Mouse (Mus musculus) intestine, embryonic 16.5 days (tissue): ENCODE measurements around the gene Stat1. TPM values are rescaled to one million over a fixed set of nuclear protein-coding genes. Genes with fewer than 3 reads are reported as not detected.

Source experiments
- ATAC-seq: fragments of 200-750 bp; cut with Nextera tagmentation; 2 replicates; pipeline ENCODE4 v1.8.0; 2017; ENCODE audit warnings: moderate TSS enrichment, moderate library complexity
- H3K27ac ChIP-seq: fragments of 300-500 bp; sonication (generic); 2 replicates; pipeline ENCODE4 v1.5.1; 2014; ENCODE audit warnings: mild to moderate bottlenecking, low read length
- H3K27me3 ChIP-seq: fragments of 300-500 bp; sonication (generic); replicated peaks from 2 replicates; pipeline ENCODE4 v1.6.1; 2014; ENCODE audit warnings: low read length, control low read depth, mixed read lengths; ENCODE audit not compliant: control insufficient read depth, insufficient read depth
- H3K36me3 ChIP-seq: fragments of 300-500 bp; sonication (generic); 2 replicates; pipeline ENCODE4 v1.6.1; 2014; ENCODE audit warnings: low read length, control low read depth; ENCODE audit not compliant: control insufficient read depth, insufficient read depth
- H3K4me1 ChIP-seq: fragments of 300-500 bp; sonication (generic); 2 replicates; pipeline ENCODE4 v1.6.1; 2014; ENCODE audit warnings: low read length, control low read depth, mixed read lengths; ENCODE audit not compliant: control insufficient read depth, insufficient read depth
- H3K4me2 ChIP-seq: fragments of 300-500 bp; sonication (generic); 2 replicates; pipeline ENCODE4 v1.6.1; 2014; ENCODE audit warnings: low read depth, low read length, control low read depth
- H3K4me3 ChIP-seq: fragments of 300-500 bp; sonication (generic); 2 replicates; pipeline ENCODE4 v1.5.1; 2014; ENCODE audit warnings: mild to moderate bottlenecking, low read length
- H3K9ac ChIP-seq: fragments of 300-500 bp; sonication (generic); 2 replicates; pipeline ENCODE4 v1.6.1; 2014; ENCODE audit warnings: low read depth, low read length
- H3K9me3 ChIP-seq: fragments of 300-500 bp; sonication (generic); 2 replicates; pipeline ENCODE4 v1.6.1; 2016; ENCODE audit warnings: low read length, control low read depth; ENCODE audit not compliant: control insufficient read depth
- WGBS: fragments of 180-500 bp; shearing (Covaris S2); extraction: QIAGEN DNeasy Blood & Tissue Kit; methylation state at CpG from one replicate; pipeline ENCODE4 v1.1.7; 2014; 5-methylcytosine and 5-hydroxymethylcytosine counted together
- polyA plus RNA-seq: library from polyadenylated mRNA; unstranded; fragments of >200 nt; fragmentation: Nextera tagmentation; extraction: Ambion mirVana; gene quantifications from 2 replicates; pipeline ENCODE4 v1.2.1, GENCODE M21; 2015

The Stat1 gene
- polyA plus RNA-seq, 1 experiment from 2014 or later = 30.3 TPM

GRCm38 (mm10) chr1:52107206-52107605 lies 12.0 kb upstream of the Stat1 start:
- Histone ChIP-seq H3K36me3 (no peaks in the 10 kb centered on the region), H3K9ac (no peak overlapping the region), H3K9me3 (no peaks in the 10 kb centered on the region), H3K27ac (no peak overlapping the region), H3K4me2 (no peak overlapping the region), H3K4me3 (no peak overlapping the region), H3K27me3 (no peaks in the 10 kb centered on the region), H3K4me1 (no peaks in the 10 kb centered on the region)
- no peak for ATAC-seq
- WGBS = 76% methylated on average over 11 of the region's 11 CpGs

DNA sequence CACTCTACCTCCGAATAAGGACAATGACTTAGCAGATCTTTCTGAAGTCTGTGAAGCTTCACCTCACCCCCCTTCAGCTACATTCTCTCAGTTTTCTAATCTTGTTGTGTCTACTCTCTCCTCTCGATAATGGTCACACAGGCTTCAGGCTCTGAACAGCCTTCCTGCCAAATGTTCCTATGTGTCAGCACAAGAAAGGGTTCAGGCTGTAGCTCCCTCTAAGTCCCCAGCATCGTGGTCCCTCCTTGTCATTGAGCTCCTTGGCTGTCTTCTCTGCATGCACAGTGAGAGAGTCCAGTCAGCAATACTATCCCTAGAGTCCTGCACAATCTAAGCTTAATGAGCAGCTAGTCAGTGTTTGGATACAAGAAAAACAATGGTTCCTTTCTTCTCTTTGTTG lies 8.0 kb upstream of the Stat1 start:
- Histone ChIP-seq H3K27ac (no peak overlapping the region), H3K36me3 (no peaks in the 10 kb centered on the region), H3K4me1 (peaks cover 5% of the 10 kb centered on the region), H3K9me3 (no peaks in the 10 kb centered on the region), H3K4me3 (no peak overlapping the region), H3K27me3 (no peaks in the 10 kb centered on the region), H3K4me2 (no peak overlapping the region), H3K9ac (no peak overlapping the region)
- ATAC-seq = no peak
- 62% methylated on average over 3 of the region's 3 CpGs for WGBS

- no peak for ATAC-seq
- Histone ChIP-seq H3K27me3 (no peaks in the 10 kb centered on the region), H3K9me3 (no peaks in the 10 kb centered on the region), H3K9ac (no peak overlapping the region), H3K4me3 (no peak overlapping the region), H3K4me1 (peaks cover 5% of the 10 kb centered on the region), H3K27ac (no peak overlapping the region), H3K4me2 (no peak overlapping the region), H3K36me3 (no peaks in the 10 kb centered on the region)
- WGBS = 85% methylated on average over 1 of the region's 1 CpGs
Measured at GRCm38 (mm10) chr1:52112301-52112700, 6.9 kb upstream of the Stat1 start.

DNA sequence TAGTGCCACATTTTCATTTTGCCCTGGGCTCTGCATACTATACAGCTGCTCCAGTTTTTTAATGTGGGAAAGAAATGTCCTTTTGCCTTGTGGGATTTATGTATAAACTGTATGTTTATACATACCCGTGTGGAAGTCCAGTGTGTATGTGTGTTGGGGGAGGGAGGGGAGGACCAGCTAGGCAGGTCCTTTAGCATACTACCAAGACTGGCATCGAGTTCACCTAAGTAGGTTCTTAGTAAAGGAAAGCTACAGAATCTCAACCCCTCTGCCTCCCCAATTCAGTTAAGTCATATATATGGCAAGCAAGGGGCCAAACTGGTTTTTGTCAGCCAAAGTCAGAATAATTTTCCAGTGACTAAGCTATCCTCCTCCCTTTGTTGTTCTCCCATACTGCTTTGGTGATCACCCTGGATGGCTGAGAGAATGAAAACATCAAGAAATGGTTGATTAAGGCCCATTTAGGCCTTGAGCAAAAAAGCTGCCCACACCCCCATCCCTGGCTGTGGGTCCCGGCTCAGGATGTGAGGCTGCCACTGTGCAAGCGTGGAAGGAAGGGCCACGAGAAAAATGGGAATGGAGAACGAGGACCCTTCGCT lies 6.1 kb upstream of the Stat1 start:
- Histone ChIP-seq H3K9ac (peak overlapping the region; percentile 58), H3K4me3 (peak overlapping the region; percentile 42), H3K36me3 (no peaks in the 10 kb centered on the region), H3K4me1 (peaks cover 5% of the 10 kb centered on the region), H3K9me3 (no peaks in the 10 kb centered on the region), H3K27me3 (no peaks in the 10 kb centered on the region), H3K4me2 (peak overlapping the region; percentile 54), H3K27ac (peak overlapping the region; percentile 43)
- WGBS = 18% methylated on average over 7 of the region's 7 CpGs
- peak; percentile 50 for ATAC-seq

- Histone ChIP-seq H3K4me1 (peaks cover 5% of the 10 kb centered on the region), H3K36me3 (no peaks in the 10 kb centered on the region), H3K9me3 (no peaks in the 10 kb centered on the region), H3K4me3 (peak overlapping the region; percentile 42), H3K27me3 (no peaks in the 10 kb centered on the region), H3K9ac (peak overlapping the region; percentile 58), H3K27ac (peak overlapping the region; percentile 43), H3K4me2 (peak overlapping the region; percentile 54)
- ATAC-seq = peak; percentile 97
- WGBS = under 1% methylated on average over 32 of the region's 32 CpGs
Measured at GRCm38 (mm10) chr1:52113666-52114069, 5.6 kb upstream of the Stat1 start.

- no peaks in the 10 kb centered on the region for H3K9me3 ChIP-seq
- H3K4me2 ChIP-seq = no peak overlapping the region
- H3K4me1 ChIP-seq = peaks cover 5% of the 10 kb centered on the region
- no peaks in the 10 kb centered on the region for H3K27me3 ChIP-seq
- H3K36me3 ChIP-seq = no peaks in the 10 kb centered on the region
- H3K9ac ChIP-seq = no peak overlapping the region
- no peak overlapping the region for H3K27ac ChIP-seq
- 73% methylated on average over 3 of the region's 3 CpGs for WGBS
- H3K4me3 ChIP-seq = no peak overlapping the region
- no peak for ATAC-seq
Measured at GRCm38 (mm10) chr1:52116441-52116840, 2.8 kb upstream of the Stat1 start.

GRCm38 (mm10) chr1:52117777-52118176 lies 1.5 kb upstream of the Stat1 start:
- WGBS = 90% methylated on average over 1 of the region's 1 CpGs
- no peak overlapping the region for H3K27ac ChIP-seq
- H3K9me3 ChIP-seq = no peaks in the 10 kb centered on the region
- no peaks in the 10 kb centered on the region for H3K27me3 ChIP-seq
- ATAC-seq = no peak
- H3K36me3 ChIP-seq = no peaks in the 10 kb centered on the region
- H3K4me2 ChIP-seq = no peak overlapping the region
- peaks cover 5% of the 10 kb centered on the region for H3K4me1 ChIP-seq
- H3K4me3 ChIP-seq = no peak overlapping the region
- no peak overlapping the region for H3K9ac ChIP-seq

DNA sequence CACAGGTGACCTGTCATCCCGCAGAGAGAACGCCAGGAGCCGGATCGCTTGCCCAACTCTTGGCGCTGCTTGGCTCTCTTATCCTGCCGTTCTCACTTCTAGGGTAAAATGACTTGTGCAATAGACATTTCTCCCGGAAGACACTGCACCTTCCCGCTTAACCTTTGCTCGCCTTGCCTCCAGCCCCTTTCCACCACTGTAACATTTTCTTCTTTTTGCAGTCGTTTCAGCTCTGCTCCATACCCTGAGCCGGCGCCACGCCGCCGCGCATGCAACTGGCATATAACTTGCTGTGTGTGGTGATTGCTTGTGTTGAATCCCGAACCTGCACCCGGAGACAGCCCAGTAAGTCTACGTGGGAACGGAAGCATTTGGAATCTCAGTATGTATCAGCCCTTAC lies 451 bp downstream of the Stat1 start:
- no peaks in the 10 kb centered on the region for H3K4me1 ChIP-seq
- under 1% methylated on average over 20 of the region's 20 CpGs for WGBS
- peak; percentile 71 for ATAC-seq

GRCm38 (mm10) chr1:52120191-52120590 lies 951 bp downstream of the Stat1 start:
- Histone ChIP-seq H3K4me3 (peak overlapping the region; percentile 91), H3K36me3 (no peaks in the 10 kb centered on the region), H3K27me3 (no peaks in the 10 kb centered on the region), H3K4me1 (no peaks in the 10 kb centered on the region), H3K9me3 (no peaks in the 10 kb centered on the region), H3K9ac (0 out of 2 replicates have a peak overlapping the region, but pooled peaks have one; percentile 86), H3K4me2 (peak overlapping the region; percentile 79), H3K27ac (no peak overlapping the region)
- 35% methylated on average over 10 of the region's 10 CpGs for WGBS
- ATAC-seq = no peak

More for the DNA sequence above, 451 bp downstream of the Stat1 start:
- H3K9ac ChIP-seq = peak overlapping the region; percentile 86
- peak overlapping the region; percentile 91 for H3K4me3 ChIP-seq
- H3K36me3 ChIP-seq = no peaks in the 10 kb centered on the region
- peak overlapping the region; percentile 79 for H3K4me2 ChIP-seq
- H3K27ac ChIP-seq = peak overlapping the region; percentile 79
- H3K27me3 ChIP-seq = no peaks in the 10 kb centered on the region
- H3K9me3 ChIP-seq = no peaks in the 10 kb centered on the region

- WGBS = 88% methylated on average over 3 of the region's 3 CpGs
- ATAC-seq = no peak
- Histone ChIP-seq H3K4me1 (no peaks in the 10 kb centered on the region), H3K9me3 (no peaks in the 10 kb centered on the region), H3K27ac (no peak overlapping the region), H3K9ac (no peak overlapping the region), H3K36me3 (no peaks in the 10 kb centered on the region), H3K27me3 (no peaks in the 10 kb centered on the region), H3K4me3 (no peak overlapping the region), H3K4me2 (no peak overlapping the region)
Measured at GRCm38 (mm10) chr1:52121052-52121451, 1.8 kb downstream of the Stat1 start.
